Mouse (Mus musculus) CH12.LX (cell line): Measurements from ENCODE around the gene Col18a1.

Source experiments
- CTCF ChIP-seq, 2 experiments: IDR thresholded peaks in 1 of 2; conservative IDR thresholded peaks in 1 of 2; 2 replicates each; pipeline ENCODE4 v1.5.1; 2011 to 2012; ENCODE audit warnings: low read depth in 2 of 2, low read length in 2 of 2, improper control_type of control experiment in 1 of 2, inconsistent platforms in 1 of 2, mild to moderate bottlenecking in 1 of 2, moderate library complexity in 1 of 2
- MAZ ChIP-seq: IDR thresholded peaks from 2 replicates; pipeline ENCODE4 v1.6.1; 2012; ENCODE audit warnings: low read depth, mild to moderate bottlenecking, inconsistent platforms, low read length, improper control_type of control experiment, moderate library complexity
- MXI1 ChIP-seq: IDR thresholded peaks from 2 replicates; pipeline ENCODE4 v1.6.1; 2011; ENCODE audit warnings: mild to moderate bottlenecking, low read depth, low read length, improper control_type of control experiment
- NELFE ChIP-seq: IDR thresholded peaks from 2 replicates; pipeline ENCODE4 v1.6.1; 2011; ENCODE audit warnings: low read depth, low read length, improper control_type of control experiment
- RAD21 ChIP-seq: IDR thresholded peaks from 2 replicates; pipeline ENCODE4 v1.6.1; 2011; ENCODE audit warnings: low read depth, mild to moderate bottlenecking, low read length, improper control_type of control experiment, moderate library complexity
- ZMIZ1 ChIP-seq: IDR thresholded peaks from 2 replicates; pipeline ENCODE4 v1.6.1; 2012; ENCODE audit warnings: low read depth, mild to moderate bottlenecking, inconsistent platforms, low read length, improper control_type of control experiment

DNA sequence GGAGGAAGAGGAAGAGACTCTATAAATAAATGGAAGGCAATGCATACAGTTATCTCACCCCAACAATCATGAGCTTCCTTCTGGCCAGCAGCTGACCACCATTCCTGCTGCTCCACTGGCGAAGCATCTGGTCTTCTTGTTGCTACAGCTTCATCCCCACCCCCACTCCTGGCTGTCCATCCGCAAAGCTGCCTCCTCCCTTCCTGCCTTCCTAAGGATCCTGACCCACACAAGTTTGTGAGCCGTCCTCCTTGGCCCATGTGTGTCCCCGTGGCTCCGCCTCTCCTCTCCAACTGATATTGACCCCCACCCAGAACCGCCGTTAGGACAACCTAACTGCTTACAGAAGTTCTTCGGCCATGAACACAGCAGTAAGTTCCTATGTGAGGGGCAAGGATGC is 16.3 kb downstream of the Col18a1 start:
- TF ChIP-seq CTCF (conservative IDR thresholded peaks at IDR 0.05 in 1 of 2, IDR thresholded peaks at IDR 0.05 in 1 of 2; ENCODE audit: low read depth in 2 of 2, low read length in 2 of 2) (no peak), MXI1 (no peak), NELFE (no peak), MAZ (no peak), RAD21 (no peak), ZMIZ1 (no peak)
